Mouse (Mus musculus) heart, embryonic 14.5 days (tissue): ENCODE results near the gene Esrp2. TPM values are rescaled to one million over a fixed set of nuclear protein-coding genes. Genes with fewer than 3 reads are reported as not detected.
A peak's percentile ranks its signal among the peaks of the same experiment; 100 is the strongest.

ENCODE experiments used
- ATAC-seq: fragments of 200-750 bp; cut with Nextera tagmentation; 2 replicates; pipeline ENCODE4 v1.8.0; 2017; ENCODE audit warnings: low read depth, moderate TSS enrichment; ENCODE audit not compliant: insufficient number of reproducible peaks, insufficient read depth, low FRiP score
- H3K27ac ChIP-seq, 2 experiments: fragments of 200-500 bp in 1 of 2; fragments of 300-500 bp in 1 of 2; sonication (generic) in 1 of 2; replicated peaks in 1 of 2; 2 replicates each; pipeline ENCODE4 v1.5.1; 2012 to 2014; ENCODE audit warnings: low read depth in 2 of 2, low read length in 2 of 2, control low read depth in 1 of 2, mild to moderate bottlenecking in 1 of 2, mixed read lengths in 1 of 2; ENCODE audit not compliant: control insufficient read depth in 1 of 2, insufficient read depth in 1 of 2
- H3K27me3 ChIP-seq: fragments of 300-500 bp; sonication (generic); 2 replicates; pipeline ENCODE4 v1.6.1; 2014; ENCODE audit warnings: mild to moderate bottlenecking, low read length, control low read depth; ENCODE audit not compliant: control insufficient read depth, insufficient read depth
- H3K36me3 ChIP-seq: fragments of 300-500 bp; sonication (generic); 2 replicates; pipeline ENCODE4 v1.6.1; 2014; ENCODE audit warnings: mild to moderate bottlenecking, control low read depth, low read length, mixed read lengths; ENCODE audit not compliant: control insufficient read depth, insufficient read depth
- H3K4me1 ChIP-seq, 2 experiments: fragments of 200-500 bp in 1 of 2; fragments of 300-500 bp in 1 of 2; sonication (generic) in 1 of 2; 2 replicates each; pipeline ENCODE4 v1.6.1; 2012 to 2014; ENCODE audit warnings: low read length in 2 of 2, control low read depth in 1 of 2, mixed read lengths in 1 of 2; ENCODE audit not compliant: control insufficient read depth in 2 of 2, insufficient read depth in 2 of 2
- H3K4me2 ChIP-seq: fragments of 300-500 bp; sonication (generic); 2 replicates; pipeline ENCODE4 v1.6.1; 2014; ENCODE audit warnings: mild to moderate bottlenecking, low read length
- H3K4me3 ChIP-seq, 2 experiments: fragments of 200-500 bp in 1 of 2; fragments of 300-500 bp in 1 of 2; sonication (generic) in 1 of 2; 2 replicates each; pipeline ENCODE4 v1.5.1; 2012 to 2014; ENCODE audit warnings: low read length in 2 of 2, mild to moderate bottlenecking in 2 of 2, control low read depth in 1 of 2, low read depth in 1 of 2, moderate library complexity in 1 of 2; ENCODE audit not compliant: control insufficient read depth in 1 of 2, insufficient read depth in 1 of 2
- H3K9ac ChIP-seq: fragments of 300-500 bp; sonication (generic); 2 replicates; pipeline ENCODE4 v1.6.1; 2014; ENCODE audit warnings: mild to moderate bottlenecking, low read length
- H3K9me3 ChIP-seq: fragments of 300-500 bp; sonication (generic); 2 replicates; pipeline ENCODE4 v1.6.1; 2016; ENCODE audit warnings: low read length, control low read depth; ENCODE audit not compliant: control insufficient read depth
- WGBS: fragments of 180-500 bp; shearing (Covaris S2); extraction: QIAGEN DNeasy Blood & Tissue Kit; methylation state at CpG from one replicate; pipeline ENCODE4 v1.1.7; 2014; 5-methylcytosine and 5-hydroxymethylcytosine counted together
- polyA plus RNA-seq: library from polyadenylated mRNA; unstranded; fragments of >200 nt; fragmentation: Nextera tagmentation; extraction: Ambion mirVana; gene quantifications from 2 replicates; pipeline ENCODE4 v1.2.1, GENCODE M21; 2014

Esrp2 gene
- polyA plus RNA-seq, 1 experiment from 2014 or later, result 0.55 TPM

- H3K9ac ChIP-seq, result no peak overlapping the region
- ATAC-seq, result no peak
- H3K27me3 ChIP-seq, result no peaks in the 10 kb centered on the region
- H3K27ac ChIP-seq, result no peak overlapping the region
- H3K36me3 ChIP-seq, result peaks cover 46% of the 10 kb centered on the region
- no peak overlapping the region for H3K4me3 ChIP-seq
- no peak overlapping the region for H3K4me2 ChIP-seq
- 92% methylated on average over 1 of the region's 1 CpGs for WGBS
- no peaks in the 10 kb centered on the region for H3K9me3 ChIP-seq
- peaks cover 5 to 7% of the 10 kb centered on the region in 2 experiments for H3K4me1 ChIP-seq
Measured at GRCm38 (mm10) chr8:106157419-106157818, 20.6 kb upstream of the Esrp2 start.

- WGBS, result 23% methylated on average over 4 of the region's 4 CpGs
- Histone ChIP-seq H3K27ac (no peak overlapping the region), H3K36me3 (peaks cover 22% of the 10 kb centered on the region), H3K4me1 (peaks cover 15% of the 10 kb centered on the region in 2 experiments), H3K27me3 (no peaks in the 10 kb centered on the region), H3K4me3 (no peak overlapping the region), H3K9ac (no peak overlapping the region), H3K4me2 (no peak overlapping the region), H3K9me3 (no peaks in the 10 kb centered on the region)
- no peak for ATAC-seq
Measured at GRCm38 (mm10) chr8:106152876-106153275, 16.1 kb upstream of the Esrp2 start.

GRCm38 (mm10) chr8:106151041-106151440 is 14.3 kb upstream of the Esrp2 start:
- no peaks in the 10 kb centered on the region for H3K27me3 ChIP-seq
- no peak overlapping the region for H3K9ac ChIP-seq
- ATAC-seq, result no peak
- peaks cover 14% of the 10 kb centered on the region for H3K36me3 ChIP-seq
- peaks cover 15% of the 10 kb centered on the region in 2 experiments for H3K4me1 ChIP-seq
- H3K4me3 ChIP-seq, result peak overlapping the region; percentile 69 to 91
- no peaks in the 10 kb centered on the region for H3K9me3 ChIP-seq
- WGBS, result 76% methylated on average over 9 of the region's 9 CpGs
- peak overlapping the region; percentile 71 for H3K4me2 ChIP-seq
- no peak overlapping the region for H3K27ac ChIP-seq

GRCm38 (mm10) chr8:106150653-106151000 is 13.9 kb upstream of the Esrp2 start:
- 19% methylated on average over 8 of the region's 8 CpGs for WGBS
- no peak for ATAC-seq
- no peaks in the 10 kb centered on the region for H3K27me3 ChIP-seq
- peaks cover 15% of the 10 kb centered on the region in 2 experiments for H3K4me1 ChIP-seq
- H3K4me2 ChIP-seq, result peak overlapping the region; percentile 71
- H3K27ac ChIP-seq, result no peak overlapping the region
- H3K36me3 ChIP-seq, result 0 out of 2 replicates have a peak, but pooled peaks cover 9% of the 10 kb centered on the region
- H3K4me3 ChIP-seq, result peak overlapping the region; percentile 69 to 91
- H3K9me3 ChIP-seq, result no peaks in the 10 kb centered on the region
- H3K9ac ChIP-seq, result peak overlapping the region; percentile 79

- Histone ChIP-seq H3K4me1 (peaks cover 15% of the 10 kb centered on the region in 2 experiments), H3K4me2 (peak within 1 kb of the TSS; percentile 71), H3K27ac (peak within 1 kb of the TSS; percentile 7 to 15; a peak in 3 of 4 replicates), H3K9ac (peak within 1 kb of the TSS; percentile 79), H3K27me3 (no peaks in the 10 kb centered on the region), H3K9me3 (no peaks in the 10 kb centered on the region), H3K4me3 (peak within 1 kb of the TSS; percentile 69 to 91), H3K36me3 (0 out of 2 replicates have a peak, but pooled peaks cover 5% of the 10 kb centered on the region)
- 2% methylated on average over 38 of the region's 38 CpGs for WGBS
- ATAC-seq, result peak; percentile 91
Measured at GRCm38 (mm10) chr8:106149801-106150652, 13.3 kb upstream of the Esrp2 start, which contains the start of gene Pla2g15. Gene Pla2g15, plus strand, starts transcription at chr8:106150399.

GRCm38 (mm10) chr8:106149025-106149424 is 12.3 kb upstream of the Esrp2 start:
- Histone ChIP-seq H3K27ac (no peak overlapping the region), H3K4me1 (peaks cover 15% of the 10 kb centered on the region in 2 experiments), H3K36me3 (no peaks in the 10 kb centered on the region), H3K27me3 (no peaks in the 10 kb centered on the region), H3K9me3 (no peaks in the 10 kb centered on the region), H3K4me2 (no peak overlapping the region), H3K4me3 (no peak overlapping the region), H3K9ac (no peak overlapping the region)
- WGBS, result 85% methylated on average over 6 of the region's 6 CpGs
- no peak; the same call in 1 of the 2 replicates for ATAC-seq

- no peak overlapping the region for H3K27ac ChIP-seq
- no peak for ATAC-seq
- no peaks in the 10 kb centered on the region for H3K9me3 ChIP-seq
- H3K4me2 ChIP-seq, result no peak overlapping the region
- no peak overlapping the region for H3K4me3 ChIP-seq
- H3K4me1 ChIP-seq, result peaks cover 14% of the 10 kb centered on the region in 2 experiments
- no peak overlapping the region for H3K9ac ChIP-seq
- H3K36me3 ChIP-seq, result no peaks in the 10 kb centered on the region
- WGBS, result 85% methylated on average over 6 of the region's 6 CpGs
- H3K27me3 ChIP-seq, result no peaks in the 10 kb centered on the region
Measured at GRCm38 (mm10) chr8:106147868-106148565, 11.2 kb upstream of the Esrp2 start.
